Comparison of ENCODE assay signal across 25 mouse cellular contexts in the genomic region with DNA sequence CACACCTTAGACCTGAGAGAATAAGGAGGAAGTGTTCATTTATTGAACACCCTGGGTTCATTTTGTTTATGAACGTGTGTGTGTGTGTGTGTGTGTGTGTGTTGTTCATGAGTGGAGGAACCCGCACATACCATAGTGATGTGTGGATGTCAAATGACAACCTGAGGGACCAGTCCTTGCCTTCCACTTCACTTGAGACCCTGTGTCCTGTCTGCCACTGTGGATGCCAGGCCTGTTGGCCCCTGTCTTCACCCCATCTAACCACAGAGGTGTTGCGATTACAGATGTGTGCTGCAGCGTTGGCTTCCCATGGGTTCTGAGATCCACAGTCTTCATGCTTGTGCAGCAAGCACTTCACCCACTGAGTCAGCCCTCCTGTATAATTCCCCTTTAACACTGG. TPM values are rescaled to one million over a fixed set of nuclear protein-coding genes. Genes with fewer than 3 reads are reported as not detected.
"Had no signal": no experiment of that assay in that cellular context is flagged by ENCODE, and none has a peak within 500 bp of the region (broad histone marks: within the 10 kb centered on the region; RNA-seq: fewer than 3 reads in every experiment).

No protein-coding gene starts in this region.

- H3K27me3 ChIP-seq: kidney, embryonic 15.5 days; limb, embryonic 12.5 days; limb, embryonic 15.5 days; midbrain, embryonic 13.5 days; neural tube, embryonic 13.5 days; stomach, embryonic 15.5 days had no signal

- ATAC-seq: midbrain, embryonic 13.5 days; midbrain, embryonic 16.5 days had no signal

- H3K36me3 ChIP-seq: kidney, embryonic 15.5 days; limb, embryonic 12.5 days; limb, embryonic 15.5 days; midbrain, embryonic 10.5 days; midbrain, embryonic 13.5 days; neural tube, embryonic 13.5 days; stomach, embryonic 15.5 days had no signal

- H3K9me3 ChIP-seq: kidney, embryonic 15.5 days; limb, embryonic 12.5 days; limb, embryonic 15.5 days; midbrain, embryonic 10.5 days; midbrain, embryonic 13.5 days; neural tube, embryonic 13.5 days; stomach, embryonic 15.5 days had no signal

- H3K27ac ChIP-seq: kidney, embryonic 15.5 days; left cerebral cortex, adult 2 months; limb, embryonic 12.5 days; limb, embryonic 15.5 days; macrophage; midbrain, embryonic 10.5 days; midbrain, embryonic 13.5 days; neural tube, embryonic 13.5 days; stomach, embryonic 15.5 days had no signal

- H3K4me2 ChIP-seq: kidney, embryonic 15.5 days; limb, embryonic 12.5 days; limb, embryonic 15.5 days; midbrain, embryonic 13.5 days; neural tube, embryonic 13.5 days; stomach, embryonic 15.5 days had no signal

- H3K4me1 ChIP-seq: limb, embryonic 12.5 days; limb, embryonic 15.5 days; midbrain, embryonic 10.5 days; midbrain, embryonic 13.5 days; neural tube, embryonic 13.5 days; stomach, embryonic 15.5 days had no signal

- H3K4me3 ChIP-seq: kidney, embryonic 15.5 days; left cerebral cortex, adult 2 months; limb, embryonic 12.5 days; limb, embryonic 15.5 days; midbrain, embryonic 10.5 days; midbrain, embryonic 13.5 days; myocyte; neural tube, embryonic 13.5 days; stomach, embryonic 15.5 days had no signal

- DNase-seq: kidney, adult 11 months; kidney, adult 8-10 months; kidney, postnatal 10 days; kidney, postnatal 36 days; layer of hippocampus, postnatal 36 days; left cerebral cortex, postnatal 4 days; lung, adult 2 months; retina, postnatal 1 day; right cerebral cortex, postnatal 25 days; spleen, adult 18-20 months; thymus, adult 18-20 months; thymus, postnatal 36 days had no signal

- H3K9ac ChIP-seq: kidney, embryonic 15.5 days; limb, embryonic 12.5 days; limb, embryonic 15.5 days; midbrain, embryonic 13.5 days; neural tube, embryonic 13.5 days; stomach, embryonic 15.5 days had no signal

RNA-seq across cellular contexts. Expression of gene Lyve1, which starts 50.7 kb away (rescaled TPM):
- total RNA-seq: monocyte, adult 5-6 weeks; neutrophil, adult 5-6 weeks had no signal
- polyA plus RNA-seq: myocyte had no signal
